Comparison of ENCODE assay signal across 16 mouse cellular contexts in genomic region chr1:52964581-52964980, GRCm38 (mm10). TPM values are rescaled to one million over a fixed set of nuclear protein-coding genes. Genes with fewer than 3 reads are reported as not detected.
DNase-seq lines count a peak whose midpoint lies in the region; ATAC-seq and TF ChIP-seq lines count a peak whose summit lies in the region.
"Had no signal": no experiment of that assay in that cellular context is flagged by ENCODE, and none has a peak within 500 bp of the region (broad histone marks: within the 10 kb centered on the region; RNA-seq: fewer than 3 reads in every experiment).

No protein-coding gene starts in this region.

- peak; percentile 67 for TF ChIP-seq CTCF in intestine, postnatal 0 days (IDR thresholded peaks at IDR 0.05; ENCODE audit: low read depth)
- TF ChIP-seq CTCF in thymus, adult 2 months (IDR thresholded peaks at IDR 0.05; ENCODE audit: borderline replicate concordance, control insufficient read depth, extremely low read depth, insufficient read depth, low read length, poor library complexity): peak; percentile 45; the same call in 1 of the 2 replicates

- no peak overlapping the region for H3K4me2 ChIP-seq in intestine, postnatal 0 days (replicated peaks; ENCODE audit: low read depth)
- no peak overlapping the region for H3K4me2 ChIP-seq in intestine, embryonic 15.5 days (replicated peaks)
- H3K4me2 ChIP-seq: embryonic facial prominence, embryonic 12.5 days; forebrain, embryonic 15.5 days; heart, embryonic 11.5 days; liver, embryonic 13.5 days had no signal

- H3K9ac ChIP-seq in intestine, postnatal 0 days (ENCODE audit: low read depth, low read length): no peak overlapping the region
- H3K9ac ChIP-seq in intestine, embryonic 15.5 days: no peak overlapping the region
- H3K9ac ChIP-seq: embryonic facial prominence, embryonic 12.5 days; forebrain, embryonic 15.5 days; liver, embryonic 13.5 days had no signal

- H3K27me3 ChIP-seq in intestine, postnatal 0 days (replicated peaks; ENCODE audit: control insufficient read depth, insufficient read depth, low read length): no peaks in the 10 kb centered on the region
- no peaks in the 10 kb centered on the region for H3K27me3 ChIP-seq in intestine, embryonic 15.5 days (replicated peaks)
- H3K27me3 ChIP-seq in thymus, adult 2 months (ENCODE audit: control insufficient read depth, insufficient read depth, low read length): no peaks in the 10 kb centered on the region
- H3K27me3 ChIP-seq in splenic B cell, adult 2 months (ENCODE audit: control insufficient read depth, insufficient read depth, low read length, poor library complexity, severe bottlenecking): no peaks in the 10 kb centered on the region
- H3K27me3 ChIP-seq: embryonic facial prominence, embryonic 12.5 days; forebrain, embryonic 15.5 days; liver, embryonic 13.5 days had no signal

- TF ChIP-seq POLR2A in thymus, adult 2 months (IDR thresholded peaks at IDR 0.05; ENCODE audit: control insufficient read depth, extremely low read depth, insufficient read depth, low read length, poor library complexity): no peak

- no peak for DNase-seq in thymus, adult 2 months
- no peak for DNase-seq in thymus, postnatal 0 days (ENCODE audit: low spot score)
- DNase-seq in splenic B cell, adult 2 months (ENCODE audit: low read depth, low spot score): peak; percentile 15
- DNase-seq in layer of hippocampus, adult 18-20 months (ENCODE audit: low spot score in 2 of 2): no peak
- DNase-seq in frontal cortex, postnatal 10 days (ENCODE audit: low spot score in 2 of 2): no peak
- DNase-seq: cerebellum, adult 9-10 months; gastrocnemius, postnatal 10 days; liver, embryonic 13.5 days had no signal

- WGBS in intestine, postnatal 0 days: 75% methylated on average over 8 of the region's 8 CpGs
- 73% methylated on average over 8 of the region's 8 CpGs for WGBS in intestine, embryonic 15.5 days
- WGBS in thymus, adult 2 months: 90% methylated on average over 8 of the region's 8 CpGs

- no peaks in the 10 kb centered on the region for H3K4me1 ChIP-seq in intestine, postnatal 0 days (replicated peaks; ENCODE audit: control insufficient read depth, insufficient read depth, low read length)
- no peaks in the 10 kb centered on the region for H3K4me1 ChIP-seq in intestine, embryonic 15.5 days (replicated peaks)
- H3K4me1 ChIP-seq in thymus, adult 2 months (replicated peaks; ENCODE audit: control insufficient read depth, insufficient read depth, low read length): no peaks in the 10 kb centered on the region
- H3K4me1 ChIP-seq: embryonic facial prominence, embryonic 12.5 days; forebrain, embryonic 15.5 days; liver, embryonic 13.5 days had no signal

- H3K4me3 ChIP-seq in intestine, postnatal 0 days (ENCODE audit: low read depth, low read length): no peak overlapping the region
- H3K4me3 ChIP-seq in intestine, embryonic 15.5 days (replicated peaks): no peak overlapping the region
- H3K4me3 ChIP-seq in thymus, adult 2 months (ENCODE audit: control insufficient read depth, insufficient read depth, low read length): no peak overlapping the region
- H3K4me3 ChIP-seq: embryonic facial prominence, embryonic 12.5 days; forebrain, embryonic 15.5 days; left cerebral cortex, adult 2 months; liver, embryonic 13.5 days had no signal

- no peak for ATAC-seq in intestine, postnatal 0 days
- ATAC-seq in intestine, embryonic 15.5 days: no peak
- ATAC-seq in common myeloid progenitor, adult 5-6 weeks (replicated peaks; ENCODE audit: low read depth, poor library complexity, severe bottlenecking): peak; percentile 53; the same call in 1 of the 2 replicates
- ATAC-seq: forebrain, embryonic 15.5 days had no signal

- no peaks in the 10 kb centered on the region for H3K36me3 ChIP-seq in intestine, postnatal 0 days (ENCODE audit: control insufficient read depth, insufficient read depth)
- no peaks in the 10 kb centered on the region for H3K36me3 ChIP-seq in intestine, embryonic 15.5 days
- H3K36me3 ChIP-seq in thymus, adult 2 months (ENCODE audit: control insufficient read depth, insufficient read depth, low read length): no peaks in the 10 kb centered on the region
- no peaks in the 10 kb centered on the region for H3K36me3 ChIP-seq in splenic B cell, adult 2 months (ENCODE audit: control insufficient read depth, insufficient read depth, low read length, poor library complexity, severe bottlenecking)
- H3K36me3 ChIP-seq: embryonic facial prominence, embryonic 12.5 days; forebrain, embryonic 15.5 days; liver, embryonic 13.5 days had no signal

- H3K27ac ChIP-seq in intestine, postnatal 0 days (ENCODE audit: low read depth, low read length): no peak overlapping the region
- H3K27ac ChIP-seq in intestine, embryonic 15.5 days: no peak overlapping the region
- no peak overlapping the region for H3K27ac ChIP-seq in thymus, adult 2 months (ENCODE audit: control insufficient read depth, insufficient read depth, low read length)
- H3K27ac ChIP-seq: embryonic facial prominence, embryonic 12.5 days; forebrain, embryonic 15.5 days; left cerebral cortex, adult 2 months; liver, embryonic 13.5 days had no signal

- H3K9me3 ChIP-seq in intestine, postnatal 0 days (ENCODE audit: control insufficient read depth): no peaks in the 10 kb centered on the region
- H3K9me3 ChIP-seq in intestine, embryonic 15.5 days: no peaks in the 10 kb centered on the region
- H3K9me3 ChIP-seq: embryonic facial prominence, embryonic 12.5 days; forebrain, embryonic 15.5 days; liver, embryonic 13.5 days had no signal

RNA-seq across cellular contexts. Expression of gene 1700019D03Rik, which starts 55.4 kb away (rescaled TPM):
- 30.5 and 30.7 TPM in 2 replicates for polyA plus RNA-seq in intestine, postnatal 0 days (2015; fragmentation: Nextera tagmentation; extraction: Ambion mirVana)
- 24.9 and 25.5 TPM in 2 replicates for polyA plus RNA-seq in intestine, embryonic 15.5 days (2015; fragmentation: Nextera tagmentation; extraction: Ambion mirVana)
- 2.5 and 4.7 TPM in 2 replicates for polyA plus RNA-seq in thymus, adult 2 months (2012; rRNA removed)
- 2.8 and 3.0 TPM in 2 replicates for polyA plus RNA-seq in thymus, postnatal 0 days (2015; fragmentation: Nextera tagmentation; extraction: Ambion mirVana)
- total RNA-seq in common myeloid progenitor, adult 5-6 weeks (2017): 0.27 TPM in 1 of 2 replicates, not detected in the other
- total RNA-seq in layer of hippocampus, adult 18-20 months (2021): 1 to 10 TPM; 8.5 to 9.7 TPM
- total RNA-seq: hematopoietic stem cell, adult 5-6 weeks had no signal
